Mouse (Mus musculus): Measurements from ENCODE around the gene Med25.

GRCm38 (mm10) chr7:44919127-44919526, 26.6 kb upstream of the Med25 start:
- TF ChIP-seq POLR2A (IDR thresholded peaks at IDR 0.05; ENCODE audit: borderline replicate concordance, control insufficient read depth, low read depth, low read length): no peak
- TF ChIP-seq CTCF (IDR thresholded peaks at IDR 0.05; ENCODE audit: control insufficient read depth, insufficient read depth, low read length): no peak

Measured in bone marrow, adult 2 months (tissue).